Mouse (Mus musculus) hindbrain, embryonic 16.5 days (tissue): ENCODE data around the gene Vmn1r127. TPM values are rescaled to one million over a fixed set of nuclear protein-coding genes. Genes with fewer than 3 reads are reported as not detected.
"Not testable (repeated sequence)": the region's sequence is repeated elsewhere in the genome, so short reads cannot be mapped to it uniquely, and the experiment has no call there.

Experiments used
- ATAC-seq: fragments of 200-750 bp; cut with Nextera tagmentation; 2 replicates; pipeline ENCODE4 v1.8.0; 2017; ENCODE audit warnings: moderate TSS enrichment, moderate library complexity
- H3K27ac ChIP-seq: fragments of 300-500 bp; sonication (generic); 2 replicates; pipeline ENCODE4 v1.5.1; 2014; ENCODE audit warnings: low read depth, mild to moderate bottlenecking, control low read depth, low read length, moderate library complexity
- H3K27me3 ChIP-seq: fragments of 300-500 bp; sonication (generic); replicated peaks from 2 replicates; pipeline ENCODE4 v1.6.1; 2014; ENCODE audit warnings: low read length; ENCODE audit not compliant: control insufficient read depth, insufficient read depth
- H3K36me3 ChIP-seq: fragments of 300-500 bp; sonication (generic); 2 replicates; pipeline ENCODE4 v1.6.1; 2014; ENCODE audit warnings: mild to moderate bottlenecking, low read length, moderate library complexity, mixed read lengths; ENCODE audit not compliant: control insufficient read depth, insufficient read depth
- H3K4me1 ChIP-seq: fragments of 300-500 bp; sonication (generic); 2 replicates; pipeline ENCODE4 v1.6.1; 2014; ENCODE audit warnings: low read depth, low read length; ENCODE audit not compliant: control insufficient read depth, insufficient read depth
- H3K4me2 ChIP-seq: fragments of 300-500 bp; sonication (generic); 2 replicates; pipeline ENCODE4 v1.6.1; 2014; ENCODE audit warnings: mild to moderate bottlenecking, low read length, control low read depth, moderate library complexity
- H3K4me3 ChIP-seq: fragments of 300-500 bp; sonication (generic); 2 replicates; pipeline ENCODE4 v1.5.1; 2014; ENCODE audit warnings: mild to moderate bottlenecking, low read length, control low read depth, moderate library complexity
- H3K9ac ChIP-seq: fragments of 300-500 bp; sonication (generic); 2 replicates; pipeline ENCODE4 v1.6.1; 2014; ENCODE audit warnings: low read depth, mild to moderate bottlenecking, control low read depth, low read length, moderate library complexity
- H3K9me3 ChIP-seq: fragments of 300-500 bp; sonication (generic); 2 replicates; pipeline ENCODE4 v1.6.1; 2014; ENCODE audit warnings: mild to moderate bottlenecking, low read length, moderate library complexity; ENCODE audit not compliant: control insufficient read depth
- WGBS: fragments of 180-500 bp; shearing (Covaris S2); extraction: QIAGEN DNeasy Blood & Tissue Kit; methylation state at CpG from one replicate; pipeline ENCODE4 v1.1.7; 2014; 5-methylcytosine and 5-hydroxymethylcytosine counted together
- polyA plus RNA-seq: library from polyadenylated mRNA; unstranded; fragments of >200 nt; fragmentation: Nextera tagmentation; extraction: Ambion mirVana; gene quantifications from 2 replicates; pipeline ENCODE4 v1.2.1, GENCODE M21; 2015

The Vmn1r127 gene
- not detected in 2 replicates for polyA plus RNA-seq

- not testable (repeated sequence) for H3K4me2 ChIP-seq, H3K4me1 ChIP-seq, H3K4me3 ChIP-seq, H3K9me3 ChIP-seq, H3K27ac ChIP-seq, ATAC-seq, H3K36me3 ChIP-seq, H3K9ac ChIP-seq, H3K27me3 ChIP-seq
- no CpG with 5 or more reads among the region's 3 CpGs for WGBS
Measured at GRCm38 (mm10) chr7:21319761-21320160, at the start of gene Vmn1r127. Gene Vmn1r127, minus strand, starts transcription at chr7:21319861.

- not testable (repeated sequence) for H3K9ac ChIP-seq, H3K4me1 ChIP-seq, H3K36me3 ChIP-seq, H3K4me3 ChIP-seq, H3K27ac ChIP-seq, H3K4me2 ChIP-seq, ATAC-seq, H3K9me3 ChIP-seq, H3K27me3 ChIP-seq
- no CpG with 5 or more reads among the region's 1 CpGs for WGBS
Measured at GRCm38 (mm10) chr7:21361191-21361590, 41.5 kb upstream of the Vmn1r127 start, which contains the start of gene Vmn1r129. Gene Vmn1r129, minus strand, starts transcription at chr7:21361291.

DNA sequence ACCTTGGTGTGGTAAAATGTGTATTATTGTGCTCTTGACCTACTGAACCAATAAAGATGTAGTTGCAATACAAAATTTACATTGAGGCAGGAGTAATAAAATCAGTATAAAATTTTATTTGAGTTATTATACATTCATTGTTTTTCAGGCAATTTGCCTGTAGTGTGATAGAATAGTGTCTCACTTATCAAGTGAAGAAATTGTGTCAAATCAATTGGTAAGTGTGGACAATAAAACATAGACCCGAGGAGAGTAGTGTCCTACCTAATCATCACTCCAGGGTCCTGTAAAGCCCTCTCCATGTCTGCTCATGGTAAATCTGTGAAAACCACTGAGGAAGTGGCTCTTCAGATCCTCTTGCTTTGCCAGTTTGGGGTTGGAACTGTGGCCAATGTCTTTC, 29.4 kb upstream of the Vmn1r127 start, which contains the start of gene Vmn1r128:
Gene Vmn1r128, plus strand, starts transcription at position 301 of the 400 bp plus-strand sequence.
- not testable (repeated sequence) for H3K36me3 ChIP-seq, ATAC-seq, H3K4me2 ChIP-seq, H3K4me1 ChIP-seq, H3K4me3 ChIP-seq, H3K27ac ChIP-seq, H3K9me3 ChIP-seq, H3K27me3 ChIP-seq, H3K9ac ChIP-seq
- WGBS, result 61% methylated on average over 1 of the region's 1 CpGs

GRCm38 (mm10) chr7:21301367-21301766, 18.3 kb downstream of the Vmn1r127 start, which contains the start of gene Vmn1r126:
Gene Vmn1r126, minus strand, starts transcription at chr7:21301467.
- H3K36me3 ChIP-seq, ATAC-seq: not testable (repeated sequence)
- WGBS, result no CpG with 5 or more reads among the region's 5 CpGs

GRCm38 (mm10) chr7:21271879-21272278, 47.8 kb downstream of the Vmn1r127 start, which contains the start of gene Vmn1r125:
Gene Vmn1r125, plus strand, starts transcription at chr7:21272179.
- not testable (repeated sequence) for H3K4me2 ChIP-seq, ATAC-seq, H3K27ac ChIP-seq, H3K4me1 ChIP-seq, H3K27me3 ChIP-seq, H3K4me3 ChIP-seq, H3K9me3 ChIP-seq, H3K9ac ChIP-seq, H3K36me3 ChIP-seq
- 66% methylated on average over 3 of the region's 3 CpGs for WGBS

More at GRCm38 (mm10) chr7:21301367-21301766, 18.3 kb downstream of the Vmn1r127 start, which contains the start of gene Vmn1r126:
- H3K4me1 ChIP-seq, H3K9me3 ChIP-seq, H3K4me3 ChIP-seq, H3K4me2 ChIP-seq, H3K9ac ChIP-seq, H3K27ac ChIP-seq, H3K27me3 ChIP-seq: not testable (repeated sequence)

Other genes starting within 250 kb of the Vmn1r127 start
- gene Vmn1r121, start 221.3 kb downstream of the Vmn1r127 start, polyA plus RNA-seq, result not detected in 2 replicates
- not detected in 2 replicates for gene Vmn1r122, start 185.7 kb downstream of the Vmn1r127 start, polyA plus RNA-seq
- gene Vmn1r123, start 157.7 kb downstream of the Vmn1r127 start, polyA plus RNA-seq, result not detected in 2 replicates
- not detected in 2 replicates for gene Gm5157, start 129.4 kb downstream of the Vmn1r127 start, polyA plus RNA-seq
- gene Vmn1r124, start 59.2 kb downstream of the Vmn1r127 start, polyA plus RNA-seq, result not detected in 2 replicates
- gene Vmn1r125, start 47.7 kb downstream of the Vmn1r127 start, polyA plus RNA-seq, result not detected in 2 replicates
- gene Vmn1r126, start 18.4 kb downstream of the Vmn1r127 start, polyA plus RNA-seq, result not detected in 2 replicates
- not detected in 2 replicates for gene Vmn1r128, start 29.5 kb upstream of the Vmn1r127 start, polyA plus RNA-seq
- gene Vmn1r129, start 41.4 kb upstream of the Vmn1r127 start, polyA plus RNA-seq, result not detected in 2 replicates
- not detected in 2 replicates for gene Gm6882, start 112.9 kb upstream of the Vmn1r127 start, polyA plus RNA-seq
- not detected in 2 replicates for gene Vmn1r130, start 191.9 kb upstream of the Vmn1r127 start, polyA plus RNA-seq
- gene Vmn1r131, start 226.2 kb upstream of the Vmn1r127 start, polyA plus RNA-seq, result not detected in 2 replicates